Mouse (Mus musculus) mesoderm, embryonic 11.5 days (tissue): ENCODE data around the gene Brd2.

Source experiments
- DNase-seq: peaks from one replicate; pipeline ENCODE4 v3.0.0-alpha.2; 2012; ENCODE audit warnings: low read depth, low spot score

Brd2 gene

GRCm38 (mm10) chr17:34088124-34088523, 34.3 kb downstream of the Brd2 start:
- no peak for DNase-seq

GRCm38 (mm10) chr17:34087386-34087785, 35.0 kb downstream of the Brd2 start:
- no peak for DNase-seq

GRCm38 (mm10) chr17:34083104-34083503, 39.3 kb downstream of the Brd2 start:
- DNase-seq: no peak

GRCm38 (mm10) chr17:34079621-34080020, 42.8 kb downstream of the Brd2 start:
- DNase-seq: peak; percentile 60

GRCm38 (mm10) chr17:34079002-34079401, 43.4 kb downstream of the Brd2 start:
- DNase-seq: no peak

- no peak for DNase-seq
These were observed 44.3 kb downstream of the Brd2 start for GRCm38 (mm10) chr17:34078148-34078547.

- peak; percentile 84 for DNase-seq
These were observed 44.9 kb downstream of the Brd2 start for GRCm38 (mm10) chr17:34077549-34077948.

- peak; percentile 72 for DNase-seq
These were observed 47.2 kb downstream of the Brd2 start for GRCm38 (mm10) chr17:34075271-34075670.

- DNase-seq: no peak
These were observed 50.3 kb downstream of the Brd2 start for GRCm38 (mm10) chr17:34072091-34072490.

- DNase-seq: no peak
These were observed 53.6 kb downstream of the Brd2 start for GRCm38 (mm10) chr17:34068864-34069263.
